Mouse (Mus musculus): ENCODE measurements around the gene Svbp. TPM values are rescaled to one million over a fixed set of nuclear protein-coding genes. Genes with fewer than 3 reads are reported as not detected.

The Svbp gene
- polyA plus RNA-seq, 2 experiments = 51.2 to 116 TPM

GRCm38 (mm10) chr4:119242571-119242970 is 47.5 kb downstream of the Svbp start:
- 70% methylated on average over 12 of the region's 12 CpGs for WGBS (ENCODE audit: insufficient replicate concordance)
- Histone ChIP-seq H3K4me2 (ENCODE audit: low read depth) (no peak overlapping the region), H3K27me3 (ENCODE audit: control insufficient read depth, insufficient read depth, low read length) (no peaks in the 10 kb centered on the region), H3K4me1 (replicated peaks; ENCODE audit: control insufficient read depth in 2 of 2, insufficient read depth in 2 of 2, low read length in 1 of 2) (peaks cover 3 to 7% of the 10 kb centered on the region in 2 experiments; a peak in 3 of 4 replicates), H3K27ac (no peak overlapping the region), H3K9me3 (ENCODE audit: control insufficient read depth, low read length) (no peaks in the 10 kb centered on the region), H3K9ac (replicated peaks) (no peak overlapping the region), H3K4me3 (ENCODE audit: insufficient read depth in 1 of 2, low read depth in 2 of 2, low read length in 2 of 2) (no peak overlapping the region), H3K36me3 (replicated peaks; ENCODE audit: control insufficient read depth, insufficient read depth, low read depth) (no peaks in the 10 kb centered on the region; the same call in 1 of the 2 replicates)
- ATAC-seq (ENCODE audit: insufficient read depth) (no peak), DNase-seq (ENCODE audit: low read depth in 3 of 3, low spot score in 3 of 3) (no peak)
- TF ChIP-seq CTCF (IDR thresholded peaks at IDR 0.05; ENCODE audit: low read depth) (no peak), EP300 (IDR thresholded peaks at IDR 0.05; ENCODE audit: low read depth) (no peak)

GRCm38 (mm10) chr4:119244468-119245240 is 49.5 kb downstream of the Svbp start:
- TF ChIP-seq EP300 (IDR thresholded peaks at IDR 0.05; ENCODE audit: low read depth) (no peak), CTCF (IDR thresholded peaks at IDR 0.05; ENCODE audit: low read depth) (no peak)
- H3K36me3 ChIP-seq (replicated peaks; ENCODE audit: control insufficient read depth, insufficient read depth, low read depth) = no peaks in the 10 kb centered on the region; the same call in 1 of the 2 replicates
- H3K27ac ChIP-seq = no peak overlapping the region
- 73% methylated on average over 22 of the region's 22 CpGs for WGBS (ENCODE audit: insufficient replicate concordance)
- no peak for ATAC-seq (ENCODE audit: insufficient read depth)
- H3K4me3 ChIP-seq (ENCODE audit: insufficient read depth in 1 of 2, low read depth in 2 of 2, low read length in 2 of 2) = no peak overlapping the region
- no peaks in the 10 kb centered on the region for H3K4me1 ChIP-seq (replicated peaks; ENCODE audit: control insufficient read depth in 2 of 2, insufficient read depth in 2 of 2, low read length in 1 of 2)
- DNase-seq (ENCODE audit: low read depth in 3 of 3, low spot score in 3 of 3) = no peak
- H3K9ac ChIP-seq (replicated peaks) = no peak overlapping the region
- no peaks in the 10 kb centered on the region for H3K9me3 ChIP-seq (ENCODE audit: control insufficient read depth, low read length)
- no peak overlapping the region for H3K4me2 ChIP-seq (ENCODE audit: low read depth)
- no peaks in the 10 kb centered on the region for H3K27me3 ChIP-seq (ENCODE audit: control insufficient read depth, insufficient read depth, low read length)

GRCm38 (mm10) chr4:119245556-119245955 is 50.5 kb downstream of the Svbp start:
- no peak for TF ChIP-seq EP300 (IDR thresholded peaks at IDR 0.05; ENCODE audit: low read depth)
- no peak for TF ChIP-seq CTCF (IDR thresholded peaks at IDR 0.05; ENCODE audit: low read depth)
- H3K4me1 ChIP-seq (replicated peaks; ENCODE audit: control insufficient read depth in 2 of 2, insufficient read depth in 2 of 2, low read length in 1 of 2) = no peaks in the 10 kb centered on the region

GRCm38 (mm10) chr4:119245961-119246360 is 50.9 kb downstream of the Svbp start:
- Histone ChIP-seq H3K27me3 (ENCODE audit: control insufficient read depth, insufficient read depth, low read length) (no peaks in the 10 kb centered on the region), H3K4me2 (ENCODE audit: low read depth) (no peak overlapping the region), H3K9me3 (ENCODE audit: control insufficient read depth, low read length) (no peaks in the 10 kb centered on the region), H3K4me1 (replicated peaks; ENCODE audit: control insufficient read depth in 2 of 2, insufficient read depth in 2 of 2, low read length in 1 of 2) (no peaks in the 10 kb centered on the region), H3K36me3 (replicated peaks; ENCODE audit: control insufficient read depth, insufficient read depth, low read depth) (no peaks in the 10 kb centered on the region; the same call in 1 of the 2 replicates), H3K27ac (no peak overlapping the region), H3K9ac (replicated peaks) (no peak overlapping the region), H3K4me3 (ENCODE audit: insufficient read depth in 1 of 2, low read depth in 2 of 2, low read length in 2 of 2) (no peak overlapping the region)
- ATAC-seq (ENCODE audit: insufficient read depth) (no peak), DNase-seq (ENCODE audit: low read depth in 3 of 3, low spot score in 3 of 3) (no peak)
- no peak for TF ChIP-seq CTCF (IDR thresholded peaks at IDR 0.05; ENCODE audit: low read depth)
- TF ChIP-seq EP300 (IDR thresholded peaks at IDR 0.05; ENCODE audit: low read depth) = no peak
- WGBS (ENCODE audit: insufficient replicate concordance) = 76% methylated on average over 9 of the region's 9 CpGs

More at GRCm38 (mm10) chr4:119245556-119245955, 50.5 kb downstream of the Svbp start:
- no peak overlapping the region for H3K27ac ChIP-seq
- no peaks in the 10 kb centered on the region for H3K9me3 ChIP-seq (ENCODE audit: control insufficient read depth, low read length)
- WGBS (ENCODE audit: insufficient replicate concordance) = 75% methylated on average over 7 of the region's 7 CpGs
- no peak for ATAC-seq (ENCODE audit: insufficient read depth)
- DNase-seq (ENCODE audit: low read depth in 3 of 3, low spot score in 3 of 3) = no peak
- no peak overlapping the region for H3K4me3 ChIP-seq (ENCODE audit: insufficient read depth in 1 of 2, low read depth in 2 of 2, low read length in 2 of 2)
- no peak overlapping the region for H3K4me2 ChIP-seq (ENCODE audit: low read depth)
- no peaks in the 10 kb centered on the region for H3K27me3 ChIP-seq (ENCODE audit: control insufficient read depth, insufficient read depth, low read length)
- no peaks in the 10 kb centered on the region; the same call in 1 of the 2 replicates for H3K36me3 ChIP-seq (replicated peaks; ENCODE audit: control insufficient read depth, insufficient read depth, low read depth)
- H3K9ac ChIP-seq (replicated peaks) = no peak overlapping the region

GRCm38 (mm10) chr4:119246688-119247225 is 51.7 kb downstream of the Svbp start:
- no peaks in the 10 kb centered on the region for H3K9me3 ChIP-seq (ENCODE audit: control insufficient read depth, low read length)
- H3K4me2 ChIP-seq (ENCODE audit: low read depth) = no peak overlapping the region
- no peaks in the 10 kb centered on the region for H3K36me3 ChIP-seq (replicated peaks; ENCODE audit: control insufficient read depth, insufficient read depth, low read depth)
- 71% methylated on average over 14 of the region's 14 CpGs for WGBS (ENCODE audit: insufficient replicate concordance)
- no peak overlapping the region for H3K4me3 ChIP-seq (ENCODE audit: insufficient read depth in 1 of 2, low read depth in 2 of 2, low read length in 2 of 2)
- H3K27ac ChIP-seq = no peak overlapping the region
- DNase-seq (ENCODE audit: low read depth in 3 of 3, low spot score in 3 of 3) (no peak), ATAC-seq (ENCODE audit: insufficient read depth) (no peak)
- no peak overlapping the region for H3K9ac ChIP-seq (replicated peaks)
- H3K27me3 ChIP-seq (ENCODE audit: control insufficient read depth, insufficient read depth, low read length) = no peaks in the 10 kb centered on the region
- H3K4me1 ChIP-seq (replicated peaks; ENCODE audit: control insufficient read depth in 2 of 2, insufficient read depth in 2 of 2, low read length in 1 of 2) = no peaks in the 10 kb centered on the region
- TF ChIP-seq CTCF (IDR thresholded peaks at IDR 0.05; ENCODE audit: low read depth) (no peak), EP300 (IDR thresholded peaks at IDR 0.05; ENCODE audit: low read depth) (no peak)
